Mouse (Mus musculus): ENCODE measurements around the gene Hjurp.

Hjurp gene

GRCm38 (mm10) chr1:88279111-88280005, 1.9 kb upstream of the Hjurp start:
- DNase-seq, result peak; percentile 67 to 87

DNA sequence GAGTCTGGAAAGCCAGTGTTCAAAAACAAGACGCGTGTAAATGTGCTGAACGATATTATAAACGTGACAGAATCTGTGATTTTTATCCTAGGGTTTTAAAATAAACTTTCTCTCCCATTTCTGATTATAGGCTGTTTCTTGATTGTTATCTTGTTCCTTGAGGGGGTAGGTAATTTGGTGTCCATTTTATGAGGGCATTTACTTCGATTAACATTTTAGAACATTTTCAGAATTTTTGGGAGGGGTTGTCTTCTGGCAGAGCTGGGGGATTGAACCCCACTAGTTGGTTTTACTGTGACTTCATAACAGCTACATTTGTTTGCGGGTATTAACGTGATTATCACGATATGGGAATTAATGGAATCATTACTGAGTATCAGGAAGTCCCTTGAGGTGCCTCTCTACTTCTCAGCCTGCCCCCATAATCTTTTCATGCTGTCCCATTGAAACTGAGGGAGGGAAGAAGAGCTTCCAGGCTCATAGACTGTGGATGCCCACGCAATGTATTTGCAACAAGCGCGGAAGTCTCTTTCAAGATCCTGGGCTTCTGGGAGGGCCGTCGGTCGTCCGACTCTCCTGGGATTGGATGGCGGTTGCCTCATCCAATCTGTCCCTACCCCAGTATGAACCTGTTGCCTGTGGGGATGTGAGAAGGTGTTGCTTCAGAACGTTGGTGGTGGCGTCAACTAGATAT, 532 bp upstream of the Hjurp start:
- DNase-seq, result peak in 1 of 2 experiments; percentile 30

DNA sequence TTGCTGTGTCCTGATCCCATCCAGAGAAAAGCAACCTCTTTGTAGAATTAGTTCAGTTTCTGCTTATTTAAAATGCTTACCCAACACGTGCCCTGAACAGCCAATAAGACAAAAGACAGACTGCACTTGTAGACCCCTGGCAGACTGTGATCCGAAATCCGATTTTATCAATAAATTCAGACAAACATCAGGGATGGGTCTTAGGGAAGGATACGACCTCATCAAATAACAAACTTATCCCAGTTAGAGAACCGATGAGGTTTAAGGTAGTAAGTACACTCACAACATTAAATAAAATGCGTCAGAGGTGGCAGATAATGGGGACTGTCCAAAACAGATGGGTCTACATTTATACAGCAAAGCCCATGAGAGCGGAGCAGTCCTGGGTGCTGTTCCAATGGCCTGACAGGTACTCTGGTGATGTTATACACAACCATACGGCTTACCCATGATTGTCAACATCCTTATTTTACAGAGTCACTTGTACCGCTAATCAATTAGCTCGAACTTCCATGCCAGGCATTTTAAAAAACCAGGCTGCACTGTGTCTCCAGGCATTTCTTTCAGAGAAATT, 822 bp downstream of the Hjurp start:
- DNase-seq, result no peak

DNA sequence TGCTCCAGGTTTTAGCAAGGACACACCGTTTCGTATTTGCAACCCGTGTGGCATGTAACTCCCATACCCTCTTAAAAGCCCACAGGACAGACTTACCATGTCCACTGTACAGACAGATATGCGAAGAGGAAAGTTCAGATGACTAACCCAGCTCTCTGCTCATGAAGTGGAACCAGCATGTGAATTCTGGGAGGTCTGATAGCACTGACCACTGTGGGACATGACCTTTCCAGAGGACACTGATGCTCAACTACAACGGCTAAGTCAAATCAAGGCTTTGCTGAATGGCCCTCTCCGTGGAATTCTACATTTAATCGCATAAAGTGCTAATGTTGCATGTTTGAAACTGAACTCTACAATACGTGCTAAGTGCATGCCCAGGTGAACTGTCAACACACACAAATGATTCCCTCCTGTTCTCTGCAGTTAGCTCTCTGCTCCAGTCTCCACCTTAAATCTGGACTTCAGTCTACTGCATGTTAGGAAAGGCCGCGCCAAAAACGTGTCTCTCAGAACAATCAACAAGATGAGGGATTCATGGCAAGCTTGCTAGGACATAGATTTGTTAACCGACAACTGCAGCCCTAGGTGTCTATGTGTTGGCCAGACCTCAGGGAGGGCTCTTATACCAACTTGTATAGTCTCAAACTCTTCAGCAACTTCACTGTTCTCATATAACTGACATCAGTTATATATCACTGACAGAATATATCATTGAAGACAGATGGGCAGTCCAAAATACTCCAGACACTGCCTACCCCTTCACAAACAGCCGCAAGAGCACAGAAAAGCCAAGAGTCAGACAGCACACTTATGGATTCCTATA, 1.5 kb downstream of the Hjurp start:
- no peak for DNase-seq

- DNase-seq, result no peak
Measured at GRCm38 (mm10) chr1:88275078-88275680, 2.3 kb downstream of the Hjurp start.

- peak in 1 of 2 experiments; percentile 9 for DNase-seq
Measured at GRCm38 (mm10) chr1:88274371-88275077, 2.9 kb downstream of the Hjurp start.

- DNase-seq, result no peak
Measured at GRCm38 (mm10) chr1:88273832-88274231, 3.6 kb downstream of the Hjurp start.

- DNase-seq, result peak in 1 of 2 experiments; percentile 13
Measured at GRCm38 (mm10) chr1:88273326-88273725, 4.1 kb downstream of the Hjurp start.

GRCm38 (mm10) chr1:88272851-88273250, 4.6 kb downstream of the Hjurp start:
- peak in 1 of 2 experiments; percentile 8 for DNase-seq

GRCm38 (mm10) chr1:88269539-88270309, 7.7 kb downstream of the Hjurp start:
- DNase-seq, result peak in 1 of 2 experiments; percentile 24

GRCm38 (mm10) chr1:88268070-88268469, 9.4 kb downstream of the Hjurp start:
- peak in 1 of 2 experiments; percentile 9 for DNase-seq

DNA sequence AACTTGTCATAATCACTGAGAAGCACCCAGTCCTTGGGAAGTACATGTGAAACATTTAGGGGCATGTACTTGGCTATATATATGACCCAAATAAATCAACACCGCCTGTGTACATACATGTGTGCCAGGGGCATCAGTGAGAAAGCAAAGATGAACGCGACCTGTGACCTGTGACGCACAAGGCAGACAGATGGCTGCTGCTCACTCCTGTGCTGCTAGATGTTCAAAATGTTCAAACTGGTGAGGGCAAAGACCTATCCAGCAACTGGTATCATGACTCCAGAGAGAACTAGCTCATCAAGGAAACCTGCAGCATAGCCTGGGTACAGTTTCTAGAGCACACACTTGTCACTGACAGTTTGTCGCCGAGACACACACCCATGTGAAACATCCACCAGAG, 9.9 kb downstream of the Hjurp start:
- no peak for DNase-seq

DNA sequence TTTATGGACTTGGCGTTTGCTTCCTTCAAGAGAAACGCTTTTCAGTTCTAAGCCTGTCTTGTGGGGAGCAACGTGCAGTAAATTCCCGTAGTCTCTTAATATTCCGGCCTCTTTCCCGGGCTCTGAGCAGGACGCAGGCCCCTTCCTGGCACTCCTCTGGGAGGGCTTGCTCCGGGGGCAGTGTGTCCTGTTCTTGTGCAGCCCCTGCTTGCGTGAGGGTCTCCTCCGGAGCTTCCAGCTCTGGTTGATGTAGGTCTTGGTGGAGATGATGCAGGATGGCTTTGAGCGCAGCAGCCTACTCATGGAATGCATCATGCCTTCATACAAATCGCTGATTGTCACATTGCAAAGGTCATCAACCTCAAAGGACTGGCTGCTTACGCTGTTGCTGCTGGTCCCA, 11.3 kb downstream of the Hjurp start:
- no peak for DNase-seq

- no peak for DNase-seq
Measured at GRCm38 (mm10) chr1:88264869-88265240, 12.6 kb downstream of the Hjurp start.

- no peak for DNase-seq
Measured at GRCm38 (mm10) chr1:88264237-88264868, 13.1 kb downstream of the Hjurp start.

GRCm38 (mm10) chr1:88263778-88264177, 13.7 kb downstream of the Hjurp start:
- no peak for DNase-seq

GRCm38 (mm10) chr1:88262961-88263360, 14.5 kb downstream of the Hjurp start:
- no peak for DNase-seq

GRCm38 (mm10) chr1:88262255-88262654, 15.2 kb downstream of the Hjurp start:
- peak in 1 of 2 experiments; percentile 71 for DNase-seq

- no peak for DNase-seq
Measured at GRCm38 (mm10) chr1:88261706-88262105, 15.7 kb downstream of the Hjurp start.
